Mouse (Mus musculus) olfactory bulb, adult 2 months (tissue): ENCODE measurements around the gene Cct7. TPM values are rescaled to one million over a fixed set of nuclear protein-coding genes. Genes with fewer than 3 reads are reported as not detected.

Experiments
- H3K27ac ChIP-seq: fragments of 200-500 bp; 2 replicates; pipeline ENCODE4 v1.5.1; 2012; ENCODE audit warnings: low read depth, low read length; ENCODE audit not compliant: insufficient read depth
- H3K4me1 ChIP-seq: fragments of 200-500 bp; 2 replicates; pipeline ENCODE4 v1.6.1; 2012; ENCODE audit warnings: low read length; ENCODE audit not compliant: control insufficient read depth, insufficient read depth
- H3K4me3 ChIP-seq: fragments of 200-500 bp; 2 replicates; pipeline ENCODE4 v1.5.1; 2012; ENCODE audit warnings: mild to moderate bottlenecking, low read depth, low read length, moderate library complexity; ENCODE audit not compliant: insufficient read depth
- CTCF ChIP-seq: fragments of 200-500 bp; IDR thresholded peaks from 2 replicates; pipeline ENCODE4 v1.5.1; 2012; ENCODE audit warnings: low read depth, mild to moderate bottlenecking, low read length, moderate library complexity; ENCODE audit not compliant: insufficient read depth
- POLR2A ChIP-seq: fragments of 200-500 bp; IDR thresholded peaks from 2 replicates; pipeline ENCODE4 v1.6.1; 2012; ENCODE audit warnings: mild to moderate bottlenecking, low read depth, low read length, moderate library complexity; ENCODE audit not compliant: insufficient read depth
- WGBS: fragments of 180-500 bp; shearing (Covaris S2); methylation state at CpG from one replicate; pipeline ENCODE4 v1.1.7; 2018; 5-methylcytosine and 5-hydroxymethylcytosine counted together
- polyA plus RNA-seq: library from polyadenylated mRNA; stranded (reverse); fragments of >200 nt; gene quantifications from 2 replicates; pipeline ENCODE4 v1.2.4, GENCODE M21; 2012; ENCODE audit warnings: low replicate concordance; ENCODE audit not compliant: missing spikeins, insufficient read depth, insufficient read length

The Cct7 gene
- polyA plus RNA-seq: not detected in 2 replicates

DNA sequence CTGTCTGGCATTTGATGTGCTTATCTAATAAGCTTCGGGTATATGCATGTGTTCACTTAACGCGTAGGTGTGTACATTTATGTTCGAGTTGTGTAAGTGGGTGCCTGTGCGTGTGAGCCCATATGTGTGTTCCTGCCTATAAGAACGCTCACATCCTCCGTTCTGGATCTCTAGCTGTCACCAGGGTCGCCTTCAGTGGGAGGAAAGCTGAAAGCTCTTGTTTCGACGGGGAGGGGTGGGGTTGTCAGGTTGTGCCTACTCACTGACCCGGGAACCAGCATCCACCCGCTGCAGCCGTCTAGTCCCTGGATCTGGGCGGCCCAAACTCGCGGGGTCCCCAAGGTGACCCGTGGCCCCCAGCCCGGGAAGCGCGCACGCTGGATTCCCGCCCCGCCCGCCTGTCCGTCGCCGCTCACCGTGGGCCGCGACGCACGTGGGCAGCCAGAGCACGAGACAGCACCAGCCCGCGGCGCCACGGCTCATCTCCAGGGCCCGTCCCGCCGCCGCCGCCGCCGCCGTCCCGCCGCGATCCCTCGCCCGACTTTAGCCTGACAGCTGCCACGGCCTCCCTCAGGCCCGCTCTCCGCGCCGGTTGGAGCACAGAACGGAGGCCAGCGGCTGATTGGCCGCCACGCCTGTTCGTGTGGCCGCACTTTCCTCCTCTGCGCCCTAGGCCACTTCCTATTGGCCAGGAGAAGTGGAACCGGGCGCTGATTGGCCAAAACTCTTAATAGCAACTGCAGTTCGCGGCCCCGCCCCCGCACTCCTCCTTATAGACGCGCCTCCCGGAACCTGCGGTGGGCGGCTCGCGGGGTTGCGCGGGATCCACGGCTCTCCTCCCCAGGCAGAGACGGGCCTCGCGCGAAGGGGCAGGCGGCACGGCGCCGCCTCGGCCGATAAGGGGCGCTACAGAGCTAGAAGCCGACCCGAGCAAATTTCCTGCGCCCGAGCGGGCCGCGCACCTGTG lies at the start of gene Cct7:
Cct7 (plus strand) TSS at position 818 of the 967 bp plus-strand sequence.
- TF ChIP-seq POLR2A (no peak; the same call in 1 of the 2 replicates), CTCF (peak; percentile 59; the same call in 1 of the 2 replicates)
- Histone ChIP-seq H3K27ac (peak within 1 kb of the TSS; percentile 78), H3K4me1 (no peaks in the 10 kb centered on the region; the same call in 1 of the 2 replicates), H3K4me3 (peak within 1 kb of the TSS; percentile 83)
- WGBS: 2% methylated on average over 95 of the region's 96 CpGs

DNA sequence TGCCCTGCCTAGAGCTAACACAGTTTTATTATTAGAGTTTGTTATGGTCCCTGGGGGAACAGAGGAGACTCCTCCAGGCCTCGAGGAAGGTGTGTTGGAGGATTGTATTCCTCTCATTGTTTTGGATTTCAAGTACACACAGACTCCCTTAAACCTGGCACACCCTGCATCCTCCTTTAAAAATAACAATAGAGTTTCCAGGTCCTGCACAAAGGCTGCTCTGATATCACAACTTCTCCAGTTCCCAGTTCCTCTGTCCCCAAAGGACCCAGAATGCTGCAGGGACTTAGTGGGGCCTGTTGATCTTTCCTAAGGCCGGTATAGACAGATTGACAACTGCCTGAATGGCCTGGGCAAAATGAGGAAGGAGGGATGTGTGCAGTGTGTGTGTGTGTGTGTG lies 48.7 kb upstream of the Cct7 start:
- Histone ChIP-seq H3K4me3 (no peak overlapping the region), H3K27ac (no peak overlapping the region), H3K4me1 (no peaks in the 10 kb centered on the region)
- TF ChIP-seq CTCF (no peak), POLR2A (no peak)
- 61% methylated on average over 2 of the region's 2 CpGs for WGBS

- Histone ChIP-seq H3K4me3 (no peak overlapping the region), H3K27ac (no peak overlapping the region), H3K4me1 (no peaks in the 10 kb centered on the region)
- WGBS: 66% methylated on average over 10 of the region's 10 CpGs
- no peak for TF ChIP-seq CTCF
- no peak for TF ChIP-seq POLR2A
Measured at GRCm38 (mm10) chr6:85403039-85403438, 48.3 kb upstream of the Cct7 start.

DNA sequence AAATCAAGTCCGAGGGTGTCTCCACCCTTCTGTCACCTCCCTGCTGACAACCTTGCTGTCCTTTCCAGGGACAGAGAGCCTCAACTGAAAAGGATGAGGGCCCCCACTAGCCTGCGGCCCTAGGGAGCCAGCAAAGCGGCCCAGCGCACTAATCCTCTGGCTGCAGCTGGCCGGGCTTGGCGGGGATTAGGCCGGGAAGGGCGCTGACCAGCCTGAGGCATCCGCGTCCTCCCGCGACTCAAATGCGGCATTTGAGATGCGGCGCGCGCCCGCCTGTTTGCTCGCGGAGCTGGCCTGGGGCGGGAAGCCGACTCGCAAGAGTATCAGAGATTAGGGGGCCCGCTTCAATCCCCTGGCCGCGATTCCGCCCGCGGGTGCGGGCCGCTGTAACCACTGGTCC lies 42.3 kb upstream of the Cct7 start:
- Histone ChIP-seq H3K4me1 (peaks cover 4% of the 10 kb centered on the region; the same call in 1 of the 2 replicates), H3K27ac (no peak overlapping the region), H3K4me3 (no peak overlapping the region)
- TF ChIP-seq POLR2A: no peak
- TF ChIP-seq CTCF: no peak
- WGBS: 16% methylated on average over 31 of the region's 31 CpGs

- no peak overlapping the region for H3K27ac ChIP-seq
- TF ChIP-seq POLR2A (no peak), CTCF (peak; percentile 96)
- H3K4me3 ChIP-seq: no peak overlapping the region
- H3K4me1 ChIP-seq: peaks cover 4% of the 10 kb centered on the region; the same call in 1 of the 2 replicates
- WGBS: 13% methylated on average over 13 of the region's 13 CpGs
Measured at GRCm38 (mm10) chr6:85410771-85411273, 40.5 kb upstream of the Cct7 start.

DNA sequence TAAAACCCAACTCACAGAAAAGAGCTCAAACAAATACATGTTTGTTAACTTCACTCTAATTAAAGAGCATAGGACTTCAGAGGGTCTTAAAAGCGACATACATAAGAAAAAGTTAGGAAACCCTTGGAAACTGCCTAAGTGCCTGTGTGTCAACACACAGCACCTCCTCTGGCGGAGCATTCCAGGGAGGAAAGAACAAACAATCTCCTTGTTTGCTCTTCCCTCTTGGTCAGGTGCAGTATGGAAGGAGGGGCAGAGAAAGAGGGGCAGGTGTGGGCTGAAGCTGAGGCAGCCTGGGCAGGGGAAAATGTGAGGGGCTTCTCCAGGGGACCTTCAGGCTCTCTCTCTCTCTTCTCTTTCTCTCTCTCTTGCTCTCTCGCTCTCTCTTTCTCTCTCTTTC lies 35.5 kb upstream of the Cct7 start:
- no peak for TF ChIP-seq POLR2A
- TF ChIP-seq CTCF: no peak
- Histone ChIP-seq H3K4me3 (no peak overlapping the region), H3K27ac (no peak overlapping the region), H3K4me1 (no peaks in the 10 kb centered on the region)
- 64% methylated on average over 3 of the region's 3 CpGs for WGBS

DNA sequence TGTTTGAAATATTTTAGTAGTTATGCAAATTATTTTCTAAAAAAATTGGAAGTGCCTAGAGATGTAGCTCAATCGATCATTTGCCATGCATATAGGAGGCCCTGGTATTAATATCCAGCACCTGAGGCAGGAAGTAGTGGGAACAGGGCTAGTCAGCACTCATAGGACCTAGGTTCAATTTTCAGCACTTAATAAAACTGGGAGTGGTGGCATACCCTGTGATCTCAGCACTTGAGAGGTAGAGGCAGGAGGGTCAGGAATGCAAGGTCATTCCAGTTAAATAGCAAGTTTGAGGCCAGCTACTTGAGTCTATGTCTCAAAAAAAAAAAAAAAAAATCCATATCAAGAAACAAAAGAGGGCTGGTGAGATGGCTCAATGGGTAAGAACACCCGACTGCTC lies 32.2 kb upstream of the Cct7 start:
- WGBS: 89% methylated on average over 2 of the region's 2 CpGs
- no peak overlapping the region for H3K27ac ChIP-seq
- no peak overlapping the region for H3K4me3 ChIP-seq
- TF ChIP-seq CTCF (no peak), POLR2A (no peak)
- H3K4me1 ChIP-seq: no peaks in the 10 kb centered on the region; the same call in 1 of the 2 replicates

DNA sequence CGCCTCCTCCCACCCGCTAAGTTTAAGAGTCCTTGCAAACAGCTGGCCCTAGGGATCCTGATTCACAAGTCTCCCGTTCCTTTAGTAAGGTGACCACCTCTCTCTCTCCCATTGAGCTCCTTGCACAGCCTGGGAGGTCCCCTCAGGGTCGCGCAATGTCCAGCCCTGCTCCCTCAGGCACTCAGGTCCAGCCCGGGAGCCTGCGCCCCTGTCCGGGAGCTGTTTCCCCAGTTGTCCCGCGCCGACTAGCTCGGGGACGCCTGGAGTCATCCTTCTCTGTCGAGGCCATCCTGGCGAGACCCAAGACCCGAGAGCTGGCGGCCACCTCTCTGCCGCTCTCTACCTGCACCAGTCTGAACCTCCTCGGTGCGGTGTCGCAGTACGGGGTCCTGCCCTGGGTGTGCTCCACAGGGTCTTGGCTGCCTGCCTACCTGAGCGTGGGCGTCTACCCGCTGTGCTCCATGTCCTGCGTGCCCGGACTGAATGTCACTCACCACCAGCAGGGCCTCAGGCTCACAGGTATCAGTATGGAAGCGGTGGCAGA lies 27.4 kb upstream of the Cct7 start, which contains the start of gene Noto:
Noto (plus strand) TSS at position 51 of the 544 bp plus-strand sequence.
- 28% methylated on average over 28 of the region's 28 CpGs for WGBS
- TF ChIP-seq CTCF (no peak), POLR2A (no peak)

DNA sequence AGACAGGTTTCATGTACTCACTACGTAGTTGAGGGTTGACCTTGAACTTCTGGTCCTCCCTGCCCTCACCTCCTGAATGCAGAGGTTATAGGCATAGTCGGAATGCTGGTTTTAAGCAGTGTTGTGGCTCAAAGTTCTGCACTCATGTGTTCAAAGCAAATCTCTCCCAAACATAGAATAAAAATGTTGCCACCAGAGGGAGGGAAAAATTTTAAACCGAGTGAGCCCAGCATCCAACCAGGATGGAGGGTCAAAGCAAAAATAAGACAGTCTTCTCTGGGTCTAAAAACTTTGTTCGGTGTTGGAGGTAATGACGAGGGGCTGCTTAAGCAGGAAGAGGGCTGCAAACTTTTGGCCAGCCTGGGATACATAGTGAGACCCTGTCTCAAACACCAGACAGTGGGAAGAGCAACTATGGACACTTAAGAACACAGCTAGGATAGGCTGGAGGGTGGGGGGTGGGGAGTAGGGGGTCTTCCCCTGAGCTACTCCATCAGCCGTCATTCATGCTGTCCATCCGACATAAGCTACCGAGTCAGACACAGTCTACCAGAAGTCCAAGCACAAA lies 20.0 kb upstream of the Cct7 start:
- TF ChIP-seq POLR2A (no peak), CTCF (no peak)
- no peak overlapping the region for H3K27ac ChIP-seq
- WGBS: 52% methylated on average over 8 of the region's 8 CpGs
- H3K4me1 ChIP-seq: peaks cover 3% of the 10 kb centered on the region
- H3K4me3 ChIP-seq: peak overlapping the region; percentile 59

More for the DNA sequence above, 27.4 kb upstream of the Cct7 start, which contains the start of gene Noto:
- no peaks in the 10 kb centered on the region; the same call in 1 of the 2 replicates for H3K4me1 ChIP-seq
- no peak within 1 kb of the TSS for H3K4me3 ChIP-seq
- H3K27ac ChIP-seq: no peak within 1 kb of the TSS
